Mouse (Mus musculus) MEL (cell line): Measurements from ENCODE around the gene Pknox1. TPM values are rescaled to one million over a fixed set of nuclear protein-coding genes. Genes with fewer than 3 reads are reported as not detected.

ENCODE experiments used
- DNase-seq: peaks from one replicate; pipeline ENCODE4 v3.0.0; 2011; ENCODE audit warnings: low read depth, low spot score
- H3K27ac ChIP-seq: 2 replicates; pipeline ENCODE4 v1.5.1; 2012; ENCODE audit warnings: low read depth, mild to moderate bottlenecking, control low read depth, low read length, moderate library complexity; ENCODE audit not compliant: control insufficient read depth
- H3K27me3 ChIP-seq, 2 experiments: fragments of 150-350 bp in 1 of 2; sonication (generic) in 1 of 2; 2 replicates each; pipeline ENCODE4 v1.6.1; 2012; ENCODE audit warnings: low read length in 2 of 2, mild to moderate bottlenecking in 2 of 2, improper control_type of control experiment in 1 of 2, moderate library complexity in 1 of 2; ENCODE audit not compliant: insufficient read depth in 2 of 2, control insufficient read depth in 1 of 2
- H3K36me3 ChIP-seq, 2 experiments: 2 replicates each; pipeline ENCODE4 v1.6.1; 2012 to 2014; ENCODE audit warnings: low read length in 2 of 2, improper control_type of control experiment in 1 of 2, inconsistent platforms in 1 of 2, mild to moderate bottlenecking in 1 of 2; ENCODE audit not compliant: insufficient read depth in 2 of 2, control insufficient read depth in 1 of 2
- H3K4me1 ChIP-seq, 2 experiments: fragments of 150-350 bp in 1 of 2; sonication (generic) in 1 of 2; 2 replicates each; pipeline ENCODE4 v1.6.1; 2012; ENCODE audit warnings: low read length in 2 of 2, improper control_type of control experiment in 1 of 2, mild to moderate bottlenecking in 1 of 2; ENCODE audit not compliant: insufficient read depth in 2 of 2, control insufficient read depth in 1 of 2
- H3K4me3 ChIP-seq, 2 experiments: fragments of 150-350 bp in 1 of 2; sonication (generic) in 1 of 2; 2 replicates each; pipeline ENCODE4 v1.5.1; 2012; ENCODE audit warnings: low read depth in 2 of 2, low read length in 2 of 2, mild to moderate bottlenecking in 2 of 2, moderate library complexity in 2 of 2, control low read depth in 1 of 2, improper control_type of control experiment in 1 of 2; ENCODE audit not compliant: control insufficient read depth in 1 of 2, insufficient read depth in 1 of 2
- H3K79me2 ChIP-seq: 2 replicates; pipeline ENCODE4 v1.6.1; 2012; ENCODE audit warnings: mild to moderate bottlenecking, low read length, moderate library complexity; ENCODE audit not compliant: control insufficient read depth, poor library complexity, insufficient read depth
- H3K9ac ChIP-seq: 2 replicates; pipeline ENCODE4 v1.6.1; 2012; ENCODE audit warnings: low read depth, mild to moderate bottlenecking, control low read depth, low read length, moderate library complexity; ENCODE audit not compliant: control insufficient read depth, poor library complexity, severe bottlenecking
- H3K9me3 ChIP-seq: fragments of 150-350 bp; sonication (generic); replicated peaks from 2 replicates; pipeline ENCODE4 v1.6.1; 2012; ENCODE audit warnings: mild to moderate bottlenecking, low read length, improper control_type of control experiment, moderate library complexity; ENCODE audit not compliant: insufficient read depth
- CHD1 ChIP-seq: IDR thresholded peaks from 2 replicates; pipeline ENCODE4 v1.6.1; 2012; ENCODE audit warnings: low read depth, mild to moderate bottlenecking, inconsistent platforms, low read length, improper control_type of control experiment
- CHD2 ChIP-seq: IDR thresholded peaks from 2 replicates; pipeline ENCODE4 v1.6.1; 2011; ENCODE audit warnings: low read length, improper control_type of control experiment
- CTCF ChIP-seq, 3 experiments: IDR thresholded peaks in 2 of 3; conservative IDR thresholded peaks in 1 of 3; 2 replicates each; pipeline ENCODE4 v1.5.1; 2011 to 2012; ENCODE audit warnings: low read length in 3 of 3, low read depth in 2 of 3, mild to moderate bottlenecking in 2 of 3, improper control_type of control experiment in 1 of 3, inconsistent platforms in 1 of 3, mixed read lengths in 1 of 3, moderate library complexity in 1 of 3; ENCODE audit not compliant: control insufficient read depth in 1 of 3, insufficient read depth in 1 of 3, poor library complexity in 1 of 3, severe bottlenecking in 1 of 3
- E2F4 ChIP-seq: IDR thresholded peaks from 2 replicates; pipeline ENCODE4 v1.6.1; 2011; ENCODE audit warnings: low read depth, low read length, improper control_type of control experiment, borderline replicate concordance
- ELF1 ChIP-seq: IDR thresholded peaks from 2 replicates; pipeline ENCODE4 v1.6.1; 2014; ENCODE audit warnings: low read depth, mild to moderate bottlenecking, inconsistent platforms, low read length, improper control_type of control experiment, moderate library complexity
- ETS1 ChIP-seq: IDR thresholded peaks from 2 replicates; pipeline ENCODE4 v1.6.1; 2012; ENCODE audit warnings: low read depth, mild to moderate bottlenecking, inconsistent platforms, low read length, improper control_type of control experiment, moderate library complexity
- HCFC1 ChIP-seq: IDR thresholded peaks from 2 replicates; pipeline ENCODE4 v1.6.1; 2012; ENCODE audit warnings: low read depth, mild to moderate bottlenecking, inconsistent platforms, low read length, improper control_type of control experiment, moderate library complexity
- MAFK ChIP-seq: IDR thresholded peaks from 2 replicates; pipeline ENCODE4 v1.6.1; 2011; ENCODE audit warnings: low read depth, mild to moderate bottlenecking, low read length, improper control_type of control experiment, borderline replicate concordance
- MAX ChIP-seq: IDR thresholded peaks from 2 replicates; pipeline ENCODE4 v1.6.1; 2011; ENCODE audit warnings: low read length, improper control_type of control experiment
- MAZ ChIP-seq: IDR thresholded peaks from 2 replicates; pipeline ENCODE4 v1.6.1; 2012; ENCODE audit warnings: low read depth, mild to moderate bottlenecking, inconsistent platforms, low read length, improper control_type of control experiment
- MEF2A ChIP-seq: IDR thresholded peaks from 2 replicates; pipeline ENCODE4 v1.6.1; 2014; ENCODE audit warnings: low read depth, mild to moderate bottlenecking, inconsistent platforms, low read length, improper control_type of control experiment; ENCODE audit not compliant: poor library complexity, insufficient replicate concordance, severe bottlenecking; ENCODE audit errors: extremely low read depth
- MYC ChIP-seq: IDR thresholded peaks from 2 replicates; pipeline ENCODE4 v1.6.1; 2011; ENCODE audit warnings: low read depth, mild to moderate bottlenecking, low read length, improper control_type of control experiment, moderate library complexity
- NELFE ChIP-seq: IDR thresholded peaks from 2 replicates; pipeline ENCODE4 v1.6.1; 2011; ENCODE audit warnings: low read depth, low read length, improper control_type of control experiment
- NRF1 ChIP-seq: IDR thresholded peaks from 2 replicates; pipeline ENCODE4 v1.6.1; 2014; ENCODE audit warnings: low read depth, mild to moderate bottlenecking, inconsistent platforms, low read length, improper control_type of control experiment, moderate library complexity; ENCODE audit not compliant: poor library complexity, insufficient read depth, severe bottlenecking
- POLR2A ChIP-seq, 2 experiments: IDR thresholded peaks; 2 replicates each; pipeline ENCODE4 v1.6.1; 2011 to 2012; ENCODE audit warnings: low read length in 2 of 2, mild to moderate bottlenecking in 2 of 2, control low read depth in 1 of 2, improper control_type of control experiment in 1 of 2, low read depth in 1 of 2, moderate library complexity in 1 of 2; ENCODE audit not compliant: control insufficient read depth in 1 of 2, insufficient read depth in 1 of 2, poor library complexity in 1 of 2
- POLR2AphosphoS2 ChIP-seq: IDR thresholded peaks from 2 replicates; pipeline ENCODE4 v1.6.1; 2011; ENCODE audit warnings: low read length, improper control_type of control experiment
- POLR2AphosphoS5 ChIP-seq: IDR thresholded peaks from 2 replicates; pipeline ENCODE4 v1.6.1; 2012; ENCODE audit warnings: low read depth, borderline replicate concordance, mild to moderate bottlenecking, inconsistent platforms, low read length, moderate library complexity, mixed read lengths
- RAD21 ChIP-seq: IDR thresholded peaks from 2 replicates; pipeline ENCODE4 v1.6.1; 2011; ENCODE audit warnings: mild to moderate bottlenecking, low read depth, low read length, improper control_type of control experiment
- SIN3A ChIP-seq: IDR thresholded peaks from 2 replicates; pipeline ENCODE4 v1.6.1; 2012; ENCODE audit warnings: low read length, improper control_type of control experiment, inconsistent platforms
- SMC3 ChIP-seq: IDR thresholded peaks from 2 replicates; pipeline ENCODE4 v1.6.1; 2011; ENCODE audit warnings: low read depth, low read length, improper control_type of control experiment
- TAL1 ChIP-seq: IDR thresholded peaks from 2 replicates; pipeline ENCODE4 v1.6.1; 2012; ENCODE audit warnings: mild to moderate bottlenecking, inconsistent platforms, low read length, moderate library complexity, mixed read lengths
- TCF12 ChIP-seq: IDR thresholded peaks from 2 replicates; pipeline ENCODE4 v1.6.1; 2014; ENCODE audit warnings: low read depth, mild to moderate bottlenecking, inconsistent platforms, low read length, improper control_type of control experiment, moderate library complexity
- UBTF ChIP-seq: IDR thresholded peaks from 2 replicates; pipeline ENCODE4 v1.6.1; 2012; ENCODE audit warnings: low read depth, mild to moderate bottlenecking, inconsistent platforms, low read length, improper control_type of control experiment, moderate library complexity, borderline replicate concordance; ENCODE audit not compliant: insufficient read depth
- USF2 ChIP-seq, 2 experiments: IDR thresholded peaks; 2 replicates each; pipeline ENCODE4 v1.6.1; 2011 to 2012; ENCODE audit warnings: improper control_type of control experiment in 2 of 2, low read length in 2 of 2, borderline replicate concordance in 1 of 2, inconsistent platforms in 1 of 2, low read depth in 1 of 2, mild to moderate bottlenecking in 1 of 2; ENCODE audit not compliant: insufficient read depth in 1 of 2
- ZKSCAN1 ChIP-seq: IDR thresholded peaks from 2 replicates; pipeline ENCODE4 v1.6.1; 2012; ENCODE audit warnings: low read depth, mild to moderate bottlenecking, inconsistent platforms, low read length, improper control_type of control experiment, moderate library complexity
- ZMIZ1 ChIP-seq: IDR thresholded peaks from 2 replicates; pipeline ENCODE4 v1.6.1; 2012; ENCODE audit warnings: low read depth, mild to moderate bottlenecking, inconsistent platforms, low read length, improper control_type of control experiment, moderate library complexity
- polyA plus RNA-seq, 2 experiments: library from polyadenylated mRNA; stranded (reverse) in 1 of 2; unstranded in 1 of 2; fragments of >175 nt in 1 of 2; fragments of >200 nt in 1 of 2; gene quantifications; 2 replicates each; pipeline versions ENCODE4 v1.2.1 to v1.2.4; 2012; ENCODE audit warnings: low replicate concordance in 2 of 2, low read depth in 1 of 2; ENCODE audit not compliant: insufficient read length in 2 of 2, insufficient read depth in 1 of 2, missing spikeins in 1 of 2
- total RNA-seq: library from RNA; depleted of rRNA; stranded (reverse); fragments of 300-350 nt; gene quantifications from 2 replicates; pipeline ENCODE4 v1.2.3, GENCODE M21; 2012

Pknox1 gene
- total and polyA plus RNA-seq, 3 experiments = 13.2 to 34.1 (median 13.6) TPM

- peak; percentile 73 for DNase-seq
- Histone ChIP-seq H3K79me2 (peaks cover 40% of the 10 kb centered on the region), H3K27me3 (no peaks in the 10 kb centered on the region), H3K27ac (peak overlapping the region; percentile 76), H3K4me3 (peak overlapping the region; percentile 59 to 82), H3K36me3 (peaks cover 0 to 26% of the 10 kb centered on the region in 2 experiments; a peak in 2 of 4 replicates), H3K9me3 (no peaks in the 10 kb centered on the region), H3K9ac (peak overlapping the region; percentile 81), H3K4me1 (peaks cover 0 to 26% of the 10 kb centered on the region in 2 experiments; a peak in 3 of 4 replicates)
- TF ChIP-seq UBTF (0 out of 2 replicates have a peak, but pooled peaks have one; percentile 51), E2F4 (no peak), ETS1 (no peak), ELF1 (no peak), ZMIZ1 (no peak), NRF1 (no peak), TAL1 (no peak), MYC (no peak; the same call in 1 of the 2 replicates), RAD21 (no peak), ZKSCAN1 (no peak), MAX (peak; percentile 56; the same call in 1 of the 2 replicates), MEF2A (no peak), USF2 (IDR thresholded peaks at IDR 0.05; ENCODE audit: borderline replicate concordance in 1 of 2, insufficient read depth in 1 of 2, low read depth in 1 of 2, low read length in 2 of 2) (no peak), CHD1 (no peak), MAZ (no peak), POLR2AphosphoS2 (no peak), MAFK (no peak), HCFC1 (no peak), CTCF (IDR thresholded peaks at IDR 0.05 in 2 of 3, conservative IDR thresholded peaks at IDR 0.05 in 1 of 3; ENCODE audit: control insufficient read depth in 1 of 3, insufficient read depth in 1 of 3, low read depth in 2 of 3, low read length in 3 of 3, poor library complexity in 1 of 3, severe bottlenecking in 1 of 3) (no peak), SIN3A (no peak), TCF12 (no peak), POLR2AphosphoS5 (no peak), POLR2A (IDR thresholded peaks at IDR 0.05; ENCODE audit: control insufficient read depth in 1 of 2, insufficient read depth in 1 of 2, low read depth in 1 of 2, low read length in 2 of 2, poor library complexity in 1 of 2) (peak; percentile 34 to 39; a peak in 1 of 4 replicates), SMC3 (no peak), NELFE (no peak), CHD2 (no peak)
Observed at GRCm38 (mm10) chr17:31563632-31564014, 911 bp upstream of the Pknox1 start.
